Mouse (Mus musculus): ENCODE results near the gene Rab11fip4.

DNA sequence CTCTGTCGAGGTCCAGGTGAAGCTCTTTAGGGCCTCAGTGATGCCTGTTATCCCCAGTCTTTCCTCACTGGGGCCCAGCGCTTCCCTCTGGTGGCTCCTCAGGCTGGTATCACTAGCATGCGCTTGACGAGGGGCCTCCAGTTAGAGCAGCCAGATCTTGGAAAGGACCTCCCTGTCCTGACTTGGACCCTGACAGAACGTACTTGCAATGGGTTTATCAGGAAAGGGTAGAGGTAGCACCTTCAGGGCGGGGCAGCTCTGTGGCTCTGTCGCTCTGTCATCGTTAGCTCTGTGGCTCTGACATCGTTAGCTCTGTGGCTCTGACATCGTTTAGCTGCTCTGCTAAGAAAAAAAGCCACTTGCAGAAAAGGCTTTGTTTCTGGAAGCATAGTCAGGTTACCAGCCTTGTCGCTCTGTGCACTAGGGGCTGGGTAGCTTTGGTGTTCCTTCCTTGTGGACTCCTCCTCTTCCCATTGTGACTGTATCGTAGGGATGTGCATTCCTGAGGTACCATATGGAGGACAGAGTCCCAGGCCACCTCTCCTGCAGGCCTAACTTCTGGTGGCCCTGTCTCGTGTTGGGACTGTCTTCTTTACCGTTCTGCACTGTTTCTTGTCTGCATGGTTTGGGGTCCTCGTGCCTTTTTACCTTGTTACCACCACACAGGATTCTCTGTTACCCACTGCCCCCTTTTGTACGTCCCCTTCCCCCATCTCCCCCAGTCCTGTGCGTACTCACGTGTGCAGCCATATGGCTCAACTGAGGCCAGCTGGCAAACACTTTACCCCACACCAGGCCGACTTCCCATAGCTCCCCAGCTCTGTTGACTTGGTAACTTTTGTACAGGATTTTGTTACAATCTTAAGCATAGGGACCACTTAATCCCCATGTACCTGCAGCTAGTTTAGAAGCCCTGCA, 105.6 kb downstream of the Rab11fip4 start:
- TF ChIP-seq EP300 (IDR thresholded peaks at IDR 0.05; ENCODE audit: low read depth): no peak
- no peak for TF ChIP-seq CTCF (IDR thresholded peaks at IDR 0.05; ENCODE audit: low read depth)
